Mouse (Mus musculus) MN1 (cell line): Measurements from ENCODE around the gene Il1rap.

Experiments used
- DNase-seq: peaks from one replicate; pipeline ENCODE4 v3.0.0-alpha.2; 2016; ENCODE audit warnings: low spot score

The Il1rap gene

DNA sequence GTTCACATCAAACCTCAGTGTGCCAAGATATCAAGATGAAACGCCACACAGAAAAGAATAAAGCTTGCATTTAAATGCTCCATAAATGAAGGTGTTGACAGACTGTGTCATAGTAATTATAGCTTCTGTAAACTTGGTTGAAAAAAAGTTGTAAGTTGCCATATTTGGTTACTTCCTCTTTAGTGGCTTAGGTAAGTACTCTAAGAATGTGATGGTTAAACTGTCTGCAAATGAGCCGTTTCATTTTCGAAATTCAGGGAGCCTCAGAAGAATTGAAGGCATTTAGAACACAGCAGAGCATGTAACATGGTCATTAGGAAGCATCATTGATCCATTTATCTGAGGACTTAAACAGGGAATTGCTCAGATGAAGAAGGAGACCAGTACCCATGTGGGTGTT is 146.6 kb downstream of the Il1rap start:
- no peak for DNase-seq

GRCm38 (mm10) chr16:26730941-26731340 is 149.4 kb downstream of the Il1rap start:
- no peak for DNase-seq

DNA sequence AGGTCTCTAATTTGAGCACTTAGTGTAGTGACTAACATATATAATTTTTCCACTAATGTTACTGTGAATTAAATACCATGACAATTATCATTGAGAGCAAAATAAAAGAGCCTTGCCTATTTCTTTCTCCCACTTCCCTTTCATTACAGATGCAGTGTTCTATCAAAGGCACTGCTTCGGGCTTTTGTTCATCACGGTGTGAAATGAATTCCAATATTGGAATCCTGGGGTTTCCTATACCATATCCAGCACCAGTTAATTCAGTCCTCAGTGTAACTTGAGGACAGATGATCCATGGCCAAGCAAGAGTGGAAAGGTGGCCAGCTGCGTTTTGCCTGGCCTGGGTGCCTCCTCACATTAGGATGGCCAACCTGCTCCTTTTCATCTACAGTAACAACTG is 151.1 kb downstream of the Il1rap start:
- no peak for DNase-seq

- no peak for DNase-seq
Measured at GRCm38 (mm10) chr16:26755381-26756155, 174.1 kb downstream of the Il1rap start.

GRCm38 (mm10) chr16:26775976-26776375 is 194.5 kb downstream of the Il1rap start:
- DNase-seq = no peak

- DNase-seq = no peak
Measured at GRCm38 (mm10) chr16:26777132-26777531, 195.6 kb downstream of the Il1rap start.
